Mouse (Mus musculus) ES-E14 (cell line): ENCODE measurements around the gene Gcnt1. TPM values are rescaled to one million over a fixed set of nuclear protein-coding genes. Genes with fewer than 3 reads are reported as not detected.

ENCODE experiments used
- DNase-seq: peaks from one replicate; pipeline ENCODE4 v3.0.0-alpha.2; 2013; ENCODE audit warnings: low read depth, low spot score
- H3K27ac ChIP-seq: 2 replicates; pipeline ENCODE4 v1.5.1; 2012; ENCODE audit warnings: low read depth, mild to moderate bottlenecking, low read length, moderate library complexity, mixed read lengths; ENCODE audit not compliant: poor library complexity, insufficient read depth, severe bottlenecking
- H3K36me3 ChIP-seq: 2 replicates; pipeline ENCODE4 v1.6.1; 2012; ENCODE audit warnings: mild to moderate bottlenecking, low read length, moderate library complexity, mixed read lengths; ENCODE audit not compliant: control insufficient read depth, poor library complexity, insufficient read depth, severe bottlenecking
- H3K4me1 ChIP-seq, 2 experiments: fragments of 150-350 bp in 1 of 2; sonication (generic) in 1 of 2; 2 replicates each; pipeline ENCODE4 v1.6.1; 2012; ENCODE audit warnings: low read length in 2 of 2, mild to moderate bottlenecking in 1 of 2, mixed read lengths in 1 of 2; ENCODE audit not compliant: control insufficient read depth in 2 of 2, insufficient read depth in 2 of 2, poor library complexity in 1 of 2
- H3K4me3 ChIP-seq, 2 experiments: fragments of 150-350 bp in 1 of 2; sonication (generic) in 1 of 2; 2 replicates each; pipeline ENCODE4 v1.5.1; 2012; ENCODE audit warnings: low read length in 2 of 2, low read depth in 1 of 2, mild to moderate bottlenecking in 1 of 2, mixed read lengths in 1 of 2; ENCODE audit not compliant: insufficient read depth in 1 of 2, poor library complexity in 1 of 2, severe bottlenecking in 1 of 2
- H3K9ac ChIP-seq: 2 replicates; pipeline ENCODE4 v1.6.1; 2012; ENCODE audit warnings: low read depth, mild to moderate bottlenecking, low read length, mixed read lengths; ENCODE audit not compliant: poor library complexity, insufficient read depth, severe bottlenecking
- H3K9me3 ChIP-seq: fragments of 150-350 bp; sonication (generic); 2 replicates; pipeline ENCODE4 v1.6.1; 2012; ENCODE audit warnings: low read depth, mild to moderate bottlenecking, low read length; ENCODE audit not compliant: control insufficient read depth, insufficient read depth
- CHD2 ChIP-seq: IDR thresholded peaks from 2 replicates; pipeline ENCODE4 v1.6.1; 2014; ENCODE audit warnings: mild to moderate bottlenecking, low read depth, low read length, inconsistent platforms
- HCFC1 ChIP-seq: IDR thresholded peaks from 2 replicates; pipeline ENCODE4 v1.6.1; 2012; ENCODE audit warnings: low read length, inconsistent platforms, borderline replicate concordance; ENCODE audit not compliant: insufficient read depth
- MAFK ChIP-seq: IDR thresholded peaks from 2 replicates; pipeline ENCODE4 v1.6.1; 2014; ENCODE audit warnings: mild to moderate bottlenecking, low read depth, low read length, inconsistent platforms; ENCODE audit not compliant: insufficient read depth
- ZC3H11A ChIP-seq: IDR thresholded peaks from 2 replicates; pipeline ENCODE4 v1.6.1; 2012; ENCODE audit warnings: low read depth, mild to moderate bottlenecking, inconsistent platforms, low read length, borderline replicate concordance
- ZNF384 ChIP-seq: IDR thresholded peaks from 2 replicates; pipeline ENCODE4 v1.6.1; 2012; ENCODE audit warnings: low read depth, low read length, inconsistent platforms
- in situ Hi-C, 2 experiments: fragments of 600-800 bp; cut with MboI; formaldehyde crosslinking; loops; one replicate each; pipeline ENCODE4 v1.15.1; 2025; ENCODE audit warnings: low sequenced_read_pairs in 2 of 2, inconsistent platforms in 1 of 2; ENCODE audit not compliant: unreplicated experiment in 2 of 2
- total RNA-seq: library from RNA; depleted of rRNA; stranded (reverse); fragments of 300-350 nt; gene quantifications from 2 replicates; pipeline ENCODE4 v1.2.3, GENCODE M21; 2012; rRNA removed

Gene Gcnt1
- total RNA-seq: 18.7 and 24.1 TPM in 2 replicates

DNA sequence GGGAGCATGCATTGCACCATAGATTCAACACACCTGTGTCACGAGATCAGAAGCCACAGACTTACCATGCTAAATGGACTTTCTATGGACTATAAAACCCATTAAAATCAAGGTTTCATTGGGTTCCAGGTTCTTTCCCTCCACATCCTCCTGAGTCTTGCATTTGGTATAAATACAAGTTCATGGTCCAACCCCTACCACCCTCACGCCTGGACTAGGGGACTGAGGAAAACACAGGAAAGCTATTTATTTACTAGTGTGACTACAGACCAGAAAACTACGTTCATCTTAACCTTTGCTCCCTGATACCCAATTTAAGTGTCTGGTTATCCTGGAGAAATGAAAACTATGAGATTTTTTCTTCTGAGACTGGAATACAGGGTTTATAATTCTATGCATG lies at the start of gene Gcnt1:
TSS of gene Gcnt1 (minus strand) at position 144 of the 400 bp plus-strand sequence.
- Histone ChIP-seq H3K9me3 (no peaks in the 10 kb centered on the region), H3K27ac (no peak within 1 kb of the TSS), H3K4me3 (no peak within 1 kb of the TSS), H3K9ac (no peak within 1 kb of the TSS), H3K36me3 (no peaks in the 10 kb centered on the region), H3K4me1 (0 out of 4 replicates have a peak, but pooled peaks cover 0 to 2% of the 10 kb centered on the region in 2 experiments)
- DNase-seq: no peak
- TF ChIP-seq HCFC1 (no peak), ZNF384 (no peak), CHD2 (no peak), ZC3H11A (no peak), MAFK (no peak)
- in situ Hi-C loops: no loop called here

DNA sequence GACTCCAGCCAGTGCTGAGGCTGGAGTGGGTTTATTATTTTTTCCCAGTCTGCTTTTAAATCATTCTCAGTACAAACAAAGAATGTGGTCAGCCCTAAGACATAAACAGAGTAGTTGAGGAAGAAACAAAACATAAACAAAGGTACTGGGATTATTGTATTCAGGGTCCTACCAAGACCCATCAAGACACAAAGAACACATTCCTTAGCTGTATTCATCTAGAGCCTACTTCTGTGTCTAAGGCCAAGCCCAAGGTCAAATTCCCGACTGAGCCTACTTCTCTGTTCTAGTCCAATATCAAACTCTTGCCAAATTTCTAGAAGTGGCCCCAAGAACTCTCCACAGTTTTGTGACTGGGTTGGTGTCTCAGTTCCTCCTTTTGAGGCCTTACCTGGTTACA lies 45.2 kb upstream of the Gcnt1 start:
- Histone ChIP-seq H3K4me3 (no peak overlapping the region), H3K27ac (no peak overlapping the region), H3K36me3 (no peaks in the 10 kb centered on the region), H3K9me3 (no peaks in the 10 kb centered on the region), H3K9ac (no peak overlapping the region), H3K4me1 (peaks cover 4 to 7% of the 10 kb centered on the region in 2 experiments; a peak in 2 of 4 replicates)
- peak; percentile 29 for DNase-seq
- in situ Hi-C loops: no loop called here
- TF ChIP-seq CHD2 (no peak), HCFC1 (no peak), ZNF384 (no peak), ZC3H11A (no peak), MAFK (no peak)

DNA sequence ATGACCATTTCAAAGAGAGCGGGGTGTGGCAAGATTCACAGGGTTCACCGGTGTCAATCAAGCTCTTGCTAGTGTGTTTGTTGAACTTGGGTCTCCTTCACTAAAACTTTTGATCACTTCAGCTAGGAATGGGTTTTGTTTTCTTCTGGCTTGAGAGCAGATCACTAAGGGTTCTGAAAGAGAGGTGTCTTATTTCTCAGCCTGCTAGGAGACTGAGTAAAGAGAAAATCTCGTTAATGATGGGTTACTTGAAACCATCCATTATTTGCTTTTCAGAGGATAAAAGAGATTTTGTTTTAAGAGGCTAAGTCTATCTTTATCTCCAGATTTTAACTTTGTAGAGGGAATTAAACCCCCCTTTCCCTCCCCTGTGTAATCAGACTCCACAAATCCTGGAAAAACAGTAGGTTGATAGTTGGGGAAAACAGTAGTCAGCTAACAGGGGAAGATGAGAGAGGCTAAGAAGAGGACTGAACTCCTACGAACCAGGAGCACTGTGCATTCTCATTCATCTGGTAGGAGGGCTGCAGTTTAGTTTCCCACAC lies 40.3 kb upstream of the Gcnt1 start:
- H3K9me3 ChIP-seq: no peaks in the 10 kb centered on the region
- no peak overlapping the region for H3K4me3 ChIP-seq
- H3K36me3 ChIP-seq: no peaks in the 10 kb centered on the region
- H3K9ac ChIP-seq: no peak overlapping the region
- H3K27ac ChIP-seq: no peak overlapping the region
- peaks cover 5 to 8% of the 10 kb centered on the region in 2 experiments; a peak in 2 of 4 replicates for H3K4me1 ChIP-seq
- TF ChIP-seq CHD2 (no peak), ZNF384 (no peak), HCFC1 (no peak), MAFK (no peak)
- in situ Hi-C loops: no loop called here
- no peak for DNase-seq

DNA sequence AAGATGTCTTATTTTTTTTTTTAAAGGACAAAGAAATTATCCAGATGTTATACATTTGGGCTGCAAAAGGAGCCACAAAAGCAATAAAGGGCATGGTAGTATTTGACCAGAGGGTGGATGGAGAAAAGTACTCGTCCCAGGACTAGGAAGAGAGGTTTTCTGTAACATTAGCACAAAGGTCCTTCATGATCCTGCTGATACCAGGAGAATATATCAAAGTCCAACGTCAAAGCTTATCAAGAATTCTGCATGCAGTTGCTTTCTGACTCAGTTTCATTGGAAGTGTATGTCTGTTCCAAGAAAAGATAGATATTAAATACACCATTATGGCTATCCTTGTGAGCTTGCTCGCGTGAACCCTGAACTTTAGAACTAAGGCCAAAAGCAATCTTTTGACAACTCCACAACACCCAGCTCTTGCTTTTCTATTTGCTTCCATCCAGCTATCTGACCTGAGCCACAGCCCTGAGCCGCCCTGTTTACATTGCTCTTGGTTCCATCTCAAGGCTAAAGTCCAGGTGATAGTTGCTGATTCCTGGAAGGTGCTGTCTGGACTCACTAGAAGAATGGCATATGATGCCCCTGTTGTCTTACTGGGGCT lies 37.9 kb upstream of the Gcnt1 start:
- Histone ChIP-seq H3K4me3 (no peak overlapping the region), H3K9me3 (no peaks in the 10 kb centered on the region), H3K4me1 (peaks cover 5% of the 10 kb centered on the region in 2 experiments; a peak in 2 of 4 replicates), H3K9ac (no peak overlapping the region), H3K36me3 (no peaks in the 10 kb centered on the region), H3K27ac (no peak overlapping the region)
- in situ Hi-C loops: no loop called here
- TF ChIP-seq HCFC1 (no peak), ZC3H11A (no peak), CHD2 (no peak), MAFK (no peak), ZNF384 (no peak)
- no peak for DNase-seq

DNA sequence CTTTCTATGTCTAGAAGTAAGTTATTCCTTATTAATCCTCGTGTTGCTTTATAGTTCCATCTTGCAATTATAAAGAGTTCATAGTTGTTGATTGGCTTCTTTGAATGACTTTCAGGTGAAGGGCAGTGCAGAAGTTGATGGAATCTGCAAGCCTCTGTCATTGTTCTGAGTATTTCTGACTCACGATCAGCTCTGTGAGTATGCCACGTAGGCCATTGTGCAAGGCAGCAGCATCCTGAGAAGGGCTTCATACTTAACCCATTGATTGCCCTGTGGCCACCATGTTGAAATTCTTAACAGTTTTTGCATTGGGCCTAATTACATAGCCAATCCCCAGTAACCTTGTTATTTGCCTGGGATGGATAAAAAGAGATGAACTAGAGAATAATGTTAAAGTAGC lies 36.7 kb upstream of the Gcnt1 start:
- Histone ChIP-seq H3K27ac (no peak overlapping the region), H3K4me1 (peaks cover 5% of the 10 kb centered on the region in 2 experiments; a peak in 2 of 4 replicates), H3K4me3 (no peak overlapping the region), H3K9me3 (no peaks in the 10 kb centered on the region), H3K9ac (no peak overlapping the region), H3K36me3 (no peaks in the 10 kb centered on the region)
- TF ChIP-seq MAFK: no peak
- no peak for TF ChIP-seq ZNF384
- TF ChIP-seq ZC3H11A: no peak
- TF ChIP-seq CHD2: no peak
- TF ChIP-seq HCFC1: no peak
- in situ Hi-C loops: no loop called here
- no peak for DNase-seq
